Mouse (Mus musculus): ENCODE measurements around the gene Pcyt2. TPM values are rescaled to one million over a fixed set of nuclear protein-coding genes. Genes with fewer than 3 reads are reported as not detected.

The Pcyt2 gene
- polyA plus RNA-seq, 1 experiment: 51.5 TPM

- Histone ChIP-seq H3K36me3 (ENCODE audit: control insufficient read depth, insufficient read depth) (no peaks in the 10 kb centered on the region), H3K4me3 (ENCODE audit: insufficient read depth, poor library complexity, severe bottlenecking) (no peak within 1 kb of the TSS), H3K27me3 (ENCODE audit: control insufficient read depth, insufficient read depth, insufficient read length) (peaks cover 57% of the 10 kb centered on the region), H3ac (ENCODE audit: control insufficient read depth, insufficient read length, low read depth) (peak within 1 kb of the TSS; percentile 6), H3K79me3 (ENCODE audit: low read depth) (no peaks in the 10 kb centered on the region), H3K79me2 (ENCODE audit: control insufficient read depth, insufficient read depth) (no peaks in the 10 kb centered on the region)
- TF ChIP-seq CEBPB (IDR thresholded peaks at IDR 0.05; ENCODE audit: low read depth) (no peak), MYOD1 (IDR thresholded peaks at IDR 0.05; ENCODE audit: control insufficient read depth, insufficient read length, low read depth) (no peak), CTCF (IDR thresholded peaks at IDR 0.05; ENCODE audit: control insufficient read depth, insufficient read depth, insufficient read length) (no peak), MYOG (IDR thresholded peaks at IDR 0.05; ENCODE audit: control insufficient read depth, extremely low read depth, insufficient read length) (no peak)
Measured at GRCm38 (mm10) chr11:120661076-120661460, 43.3 kb upstream of the Pcyt2 start, which contains the start of gene Notum. Gene Notum, minus strand, starts transcription at chr11:120661175.

GRCm38 (mm10) chr11:120660301-120661075 lies 42.8 kb upstream of the Pcyt2 start:
- no peaks in the 10 kb centered on the region for H3K79me3 ChIP-seq (ENCODE audit: low read depth)
- H3K36me3 ChIP-seq (ENCODE audit: control insufficient read depth, insufficient read depth): no peaks in the 10 kb centered on the region
- H3K4me3 ChIP-seq (ENCODE audit: insufficient read depth, poor library complexity, severe bottlenecking): no peak overlapping the region
- TF ChIP-seq MAX (IDR thresholded peaks at IDR 0.05) (no peak), CTCF (IDR thresholded peaks at IDR 0.05; ENCODE audit: control insufficient read depth, insufficient read depth, insufficient read length) (peak; percentile 0)
- H3K27me3 ChIP-seq (ENCODE audit: control insufficient read depth, insufficient read depth, insufficient read length): peaks cover 63% of the 10 kb centered on the region
- H3ac ChIP-seq (ENCODE audit: control insufficient read depth, insufficient read length, low read depth): peak overlapping the region; percentile 6
- H3K79me2 ChIP-seq (ENCODE audit: control insufficient read depth, insufficient read depth): no peaks in the 10 kb centered on the region

- Histone ChIP-seq H3K36me3 (ENCODE audit: control insufficient read depth, insufficient read depth) (no peaks in the 10 kb centered on the region), H3K79me3 (ENCODE audit: low read depth) (no peaks in the 10 kb centered on the region), H3K27me3 (ENCODE audit: control insufficient read depth, insufficient read depth, insufficient read length) (peaks cover 61% of the 10 kb centered on the region), H3K79me2 (ENCODE audit: control insufficient read depth, insufficient read depth) (no peaks in the 10 kb centered on the region), H3K4me3 (ENCODE audit: insufficient read depth, poor library complexity, severe bottlenecking) (no peak overlapping the region), H3ac (ENCODE audit: control insufficient read depth, insufficient read length, low read depth) (no peak overlapping the region)
- TF ChIP-seq MYOD1 (IDR thresholded peaks at IDR 0.05; ENCODE audit: control insufficient read depth, insufficient read length, low read depth) (no peak), MAX (IDR thresholded peaks at IDR 0.05) (no peak), USF1 (IDR thresholded peaks at IDR 0.05; ENCODE audit: low read depth) (no peak), MYOG (IDR thresholded peaks at IDR 0.05; ENCODE audit: control insufficient read depth, extremely low read depth, insufficient read length) (no peak), FOSL1 (IDR thresholded peaks at IDR 0.05; ENCODE audit: insufficient read depth, low read length, poor library complexity, severe bottlenecking) (no peak), CEBPB (IDR thresholded peaks at IDR 0.05; ENCODE audit: low read depth) (no peak), CTCF (IDR thresholded peaks at IDR 0.05; ENCODE audit: control insufficient read depth, insufficient read depth, insufficient read length) (no peak)
Measured at GRCm38 (mm10) chr11:120659509-120660300, 42.0 kb upstream of the Pcyt2 start.

GRCm38 (mm10) chr11:120658876-120659410 lies 41.2 kb upstream of the Pcyt2 start:
- Histone ChIP-seq H3K79me2 (ENCODE audit: control insufficient read depth, insufficient read depth) (no peaks in the 10 kb centered on the region), H3K4me3 (ENCODE audit: insufficient read depth, poor library complexity, severe bottlenecking) (no peak overlapping the region), H3K27me3 (ENCODE audit: control insufficient read depth, insufficient read depth, insufficient read length) (peaks cover 59% of the 10 kb centered on the region), H3K79me3 (ENCODE audit: low read depth) (no peaks in the 10 kb centered on the region), H3ac (ENCODE audit: control insufficient read depth, insufficient read length, low read depth) (no peak overlapping the region), H3K36me3 (ENCODE audit: control insufficient read depth, insufficient read depth) (no peaks in the 10 kb centered on the region)
- TF ChIP-seq FOSL1 (IDR thresholded peaks at IDR 0.05; ENCODE audit: insufficient read depth, low read length, poor library complexity, severe bottlenecking) (no peak), CTCF (IDR thresholded peaks at IDR 0.05; ENCODE audit: control insufficient read depth, insufficient read depth, insufficient read length) (peak; percentile 89), MYOD1 (IDR thresholded peaks at IDR 0.05; ENCODE audit: control insufficient read depth, insufficient read length, low read depth) (peak; percentile 56)

GRCm38 (mm10) chr11:120657301-120657700 lies 39.6 kb upstream of the Pcyt2 start:
- TF ChIP-seq CTCF (IDR thresholded peaks at IDR 0.05; ENCODE audit: control insufficient read depth, insufficient read depth, insufficient read length): no peak
- TF ChIP-seq USF1 (IDR thresholded peaks at IDR 0.05; ENCODE audit: low read depth): no peak
- no peak for TF ChIP-seq FOSL1 (IDR thresholded peaks at IDR 0.05; ENCODE audit: insufficient read depth, low read length, poor library complexity, severe bottlenecking)
- peaks cover 53% of the 10 kb centered on the region for H3K27me3 ChIP-seq (ENCODE audit: control insufficient read depth, insufficient read depth, insufficient read length)
- no peaks in the 10 kb centered on the region for H3K36me3 ChIP-seq (ENCODE audit: control insufficient read depth, insufficient read depth)

GRCm38 (mm10) chr11:120654741-120655140 lies 37.0 kb upstream of the Pcyt2 start:
- H3K36me3 ChIP-seq (ENCODE audit: control insufficient read depth, insufficient read depth): no peaks in the 10 kb centered on the region
- TF ChIP-seq CTCF (IDR thresholded peaks at IDR 0.05; ENCODE audit: control insufficient read depth, insufficient read depth, insufficient read length): no peak
- no peak for TF ChIP-seq FOSL1 (IDR thresholded peaks at IDR 0.05; ENCODE audit: insufficient read depth, low read length, poor library complexity, severe bottlenecking)
- TF ChIP-seq USF1 (IDR thresholded peaks at IDR 0.05; ENCODE audit: low read depth): no peak
- no peak for TF ChIP-seq MAX (IDR thresholded peaks at IDR 0.05)
- no peak for TF ChIP-seq MYOD1 (IDR thresholded peaks at IDR 0.05; ENCODE audit: control insufficient read depth, insufficient read length, low read depth)
- TF ChIP-seq CEBPB (IDR thresholded peaks at IDR 0.05; ENCODE audit: low read depth): no peak
- no peak for TF ChIP-seq MYOG (IDR thresholded peaks at IDR 0.05; ENCODE audit: control insufficient read depth, extremely low read depth, insufficient read length)
- H3K79me2 ChIP-seq (ENCODE audit: control insufficient read depth, insufficient read depth): no peaks in the 10 kb centered on the region
- H3K79me3 ChIP-seq (ENCODE audit: low read depth): no peaks in the 10 kb centered on the region
- H3ac ChIP-seq (ENCODE audit: control insufficient read depth, insufficient read length, low read depth): no peak overlapping the region
- peaks cover 28% of the 10 kb centered on the region for H3K27me3 ChIP-seq (ENCODE audit: control insufficient read depth, insufficient read depth, insufficient read length)
- H3K4me3 ChIP-seq (ENCODE audit: insufficient read depth, poor library complexity, severe bottlenecking): no peak overlapping the region

More at GRCm38 (mm10) chr11:120657301-120657700, 39.6 kb upstream of the Pcyt2 start:
- H3K79me3 ChIP-seq (ENCODE audit: low read depth): no peaks in the 10 kb centered on the region
- no peaks in the 10 kb centered on the region for H3K79me2 ChIP-seq (ENCODE audit: control insufficient read depth, insufficient read depth)
- no peak overlapping the region for H3K4me3 ChIP-seq (ENCODE audit: insufficient read depth, poor library complexity, severe bottlenecking)
- no peak overlapping the region for H3ac ChIP-seq (ENCODE audit: control insufficient read depth, insufficient read length, low read depth)

Measured in C2C12 (cell line).